Mouse (Mus musculus) natural killer cell, adult 2 months (primary cell): ENCODE data around the gene Olfr218.
"Not testable (repeated sequence)": the region's sequence is repeated elsewhere in the genome, so short reads cannot be mapped to it uniquely, and the experiment has no call there.

Source experiments
- DNase-seq, 2 experiments: peaks; one replicate each; pipeline ENCODE4 v3.0.0; 2022; ENCODE audit warnings: low spot score in 2 of 2

Olfr218 gene

DNA sequence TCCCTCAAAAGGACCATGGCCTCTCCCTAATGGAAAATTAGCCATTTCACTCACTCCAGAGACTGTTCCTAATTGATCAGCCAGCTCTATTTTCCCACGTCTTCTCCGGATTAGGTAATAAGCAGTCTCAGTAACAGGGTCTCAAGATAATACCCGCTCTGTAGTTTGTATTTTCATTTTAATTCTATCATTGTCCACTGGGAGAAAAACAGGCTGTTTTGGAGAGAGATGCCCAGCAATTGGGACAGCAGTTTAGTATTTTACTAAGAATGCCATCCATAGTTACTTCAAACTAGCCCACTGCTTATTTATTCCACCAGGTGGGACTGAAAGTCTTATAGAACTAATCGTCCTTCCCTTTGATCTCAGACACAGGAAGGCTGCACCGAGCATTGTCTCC is at the start of gene Olfr218:
Gene Olfr218, plus strand, starts transcription at position 301 of the 400 bp plus-strand sequence.
- DNase-seq: no peak

- DNase-seq: no peak
These were observed 23.3 kb upstream of the Olfr218 start for GRCm38 (mm10) chr1:173174154-173174842.

DNA sequence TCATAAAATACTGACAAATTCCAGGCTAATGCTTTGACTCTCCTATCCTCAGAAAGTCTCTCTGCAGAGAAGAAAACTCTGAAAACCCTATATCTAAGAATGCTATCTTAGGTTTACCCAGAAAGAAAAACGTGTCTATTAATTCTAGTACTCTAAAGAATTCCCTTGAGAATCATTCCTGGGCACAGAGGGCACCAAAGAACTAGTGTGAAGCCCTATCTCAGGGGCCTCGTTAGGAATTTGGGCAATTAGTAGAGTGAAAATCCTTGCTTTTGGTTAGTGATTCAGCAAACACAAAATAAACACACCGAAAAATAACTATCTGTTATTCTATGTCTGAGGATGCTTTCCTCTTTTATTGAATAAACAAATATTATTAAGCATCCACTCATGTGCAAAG is 7.1 kb upstream of the Olfr218 start, which contains the start of gene Olfr1406:
Gene Olfr1406, minus strand, starts transcription at position 101 of the 400 bp plus-strand sequence.
- DNase-seq: no peak

GRCm38 (mm10) chr1:173192059-173192458 is 5.5 kb upstream of the Olfr218 start:
- no peak for DNase-seq

DNA sequence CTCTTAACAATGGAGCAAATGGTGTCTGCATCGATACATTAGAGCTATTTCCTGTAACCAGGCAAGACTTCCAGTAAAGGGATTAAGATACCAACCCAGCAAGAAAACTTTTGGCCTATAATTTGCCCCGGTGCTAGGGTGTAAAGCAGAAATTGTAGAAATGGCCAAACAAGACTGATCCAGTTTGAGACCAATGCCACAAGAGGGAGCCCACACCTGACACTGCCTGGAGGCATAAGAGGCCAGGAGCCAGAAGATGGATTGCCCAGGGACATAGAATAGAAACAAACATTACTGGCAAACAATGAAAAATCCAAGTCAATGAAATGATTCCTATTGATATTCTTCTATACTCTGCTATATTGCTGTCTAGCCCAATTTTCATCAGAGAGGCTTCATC is 1.2 kb upstream of the Olfr218 start:
- no peak for DNase-seq

DNA sequence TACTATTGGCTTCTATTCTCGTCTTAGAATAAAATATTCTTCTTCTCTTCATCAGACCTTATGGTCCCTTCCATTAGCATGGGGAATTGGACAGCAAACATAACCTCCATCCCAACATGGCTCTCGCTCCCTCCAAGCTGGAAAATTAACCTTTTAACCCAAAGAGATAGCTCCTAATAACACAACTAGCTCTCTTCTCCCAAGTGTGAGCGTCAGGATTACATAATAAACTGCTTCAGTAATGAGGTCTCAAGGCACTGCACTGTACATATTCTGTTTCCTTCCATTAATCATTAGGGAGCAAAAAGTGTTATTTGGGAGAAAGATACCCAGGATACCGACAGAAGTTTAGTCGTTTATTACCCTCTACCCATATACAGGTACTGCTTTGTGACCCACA is 14.5 kb downstream of the Olfr218 start, which contains the start of gene Olfr1404:
Gene Olfr1404, plus strand, starts transcription at position 301 of the 400 bp plus-strand sequence.
- no peak for DNase-seq

DNA sequence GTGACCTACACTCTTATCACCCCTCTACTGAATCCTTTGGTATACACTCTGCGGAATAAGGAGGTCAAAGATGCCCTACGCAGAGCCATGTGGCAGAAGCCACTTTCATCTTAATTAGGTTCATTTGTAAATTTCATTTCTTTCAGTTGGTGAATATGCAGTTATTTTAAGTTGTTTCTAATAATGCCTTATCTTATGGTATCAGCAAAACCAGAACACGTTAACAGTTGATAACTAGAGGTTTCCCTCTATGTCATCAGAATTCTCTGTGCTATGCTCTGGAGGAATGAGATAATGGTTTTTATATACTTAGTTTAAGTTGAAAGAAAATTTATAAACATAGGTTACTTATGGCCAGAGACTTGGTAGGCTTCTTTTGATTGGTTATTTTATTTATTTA is 18.9 kb downstream of the Olfr218 start:
- no peak for DNase-seq

GRCm38 (mm10) chr1:173227081-173227480 is 29.5 kb downstream of the Olfr218 start, which contains the start of gene Fcer1a:
Fcer1a (minus strand) TSS chr1:173227214.
- DNase-seq: no peak

DNA sequence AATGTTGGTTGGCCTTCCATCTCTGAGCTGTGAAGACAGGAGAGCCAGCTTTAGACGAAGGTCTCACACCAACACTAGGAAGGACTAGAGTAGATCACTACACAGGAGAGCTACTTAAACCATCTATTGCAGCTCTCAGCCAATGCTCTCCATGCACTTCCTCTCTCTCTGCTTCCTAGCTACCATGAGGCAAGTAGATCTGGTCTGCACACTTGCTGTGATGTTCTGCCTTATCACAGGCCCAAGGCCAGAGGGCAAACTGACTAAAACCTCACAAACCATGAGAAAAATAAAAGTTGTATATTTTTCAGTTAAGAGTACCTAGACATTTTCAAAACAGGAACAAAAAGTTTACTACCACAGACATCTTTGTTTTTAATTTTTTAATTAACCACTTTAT is 39.4 kb downstream of the Olfr218 start:
- not testable (repeated sequence) for DNase-seq

GRCm38 (mm10) chr1:173249888-173250287 is 52.3 kb downstream of the Olfr218 start:
- DNase-seq: no peak
